Mouse (Mus musculus): ENCODE data around the gene Itpr1. TPM values are rescaled to one million over a fixed set of nuclear protein-coding genes. Genes with fewer than 3 reads are reported as not detected.

Gene Itpr1
- polyA plus RNA-seq, 1 experiment from 2014 or later, result 11.9 TPM

DNA sequence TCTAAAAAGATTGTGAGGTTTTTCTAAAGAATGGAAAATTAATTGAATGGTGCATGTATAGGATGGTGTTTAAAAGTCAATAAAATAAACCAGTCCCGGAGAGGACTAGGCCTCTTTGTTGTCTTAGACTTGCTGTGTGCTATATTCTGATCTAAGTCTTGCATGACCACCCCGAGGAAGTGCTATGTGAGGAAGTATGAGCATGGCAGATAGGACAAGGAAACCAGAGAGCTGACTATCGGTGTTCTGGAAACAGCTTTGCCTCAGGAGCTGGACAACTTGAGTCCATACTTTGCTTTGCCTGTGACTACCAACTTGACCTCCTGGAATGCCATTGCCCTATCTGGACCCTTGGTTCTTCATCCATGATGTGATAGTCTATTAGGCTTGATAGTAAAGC is 48.6 kb downstream of the Itpr1 start:
- ATAC-seq (ENCODE audit: insufficient number of reproducible peaks, insufficient read depth, low FRiP score, low TSS enrichment), result no peak
- 90% methylated on average over 3 of the region's 3 CpGs for whole genome bisulfite sequencing
- no peaks in the 10 kb centered on the region for H3K36me3 ChIP-seq

DNA sequence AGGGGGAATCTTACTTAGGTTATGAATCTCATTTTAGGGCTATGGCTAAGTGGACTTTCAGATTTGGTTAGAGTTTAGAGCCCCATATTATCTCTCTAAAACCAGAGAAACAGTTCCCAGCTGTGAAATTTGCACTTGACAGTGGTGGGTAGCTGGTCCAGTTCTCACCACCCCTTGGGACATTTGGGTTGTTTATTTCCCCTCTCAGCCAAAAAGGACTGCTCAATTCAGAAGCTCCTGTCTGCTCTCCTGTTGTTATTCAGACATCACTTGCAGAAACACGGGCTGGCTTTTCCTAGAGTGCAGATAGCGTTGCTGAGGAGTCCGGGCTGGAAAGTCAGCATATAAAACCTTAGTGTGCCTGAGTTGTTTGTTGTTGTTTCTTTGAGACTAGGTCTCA is 51.3 kb downstream of the Itpr1 start:
- ATAC-seq (ENCODE audit: insufficient number of reproducible peaks, insufficient read depth, low FRiP score, low TSS enrichment), result no peak
- Histone ChIP-seq H3K36me3 (no peaks in the 10 kb centered on the region), H3K27ac (no peak overlapping the region), H3K4me1 (0 out of 2 replicates have a peak, but pooled peaks cover 3% of the 10 kb centered on the region), H3K4me3 (no peak overlapping the region), H3K9ac (no peak overlapping the region), H3K9me3 (no peaks in the 10 kb centered on the region), H3K4me2 (replicated peaks) (no peak overlapping the region), H3K27me3 (no peaks in the 10 kb centered on the region)
- WGBS, result 80% methylated on average over 3 of the region's 3 CpGs

More for the DNA sequence above, 48.6 kb downstream of the Itpr1 start:
- Histone ChIP-seq H3K4me1 (peaks cover 3% of the 10 kb centered on the region; the same call in 1 of the 2 replicates), H3K9ac (no peak overlapping the region), H3K9me3 (no peaks in the 10 kb centered on the region), H3K4me3 (no peak overlapping the region), H3K27ac (no peak overlapping the region), H3K27me3 (no peaks in the 10 kb centered on the region), H3K4me2 (replicated peaks) (no peak overlapping the region)

DNA sequence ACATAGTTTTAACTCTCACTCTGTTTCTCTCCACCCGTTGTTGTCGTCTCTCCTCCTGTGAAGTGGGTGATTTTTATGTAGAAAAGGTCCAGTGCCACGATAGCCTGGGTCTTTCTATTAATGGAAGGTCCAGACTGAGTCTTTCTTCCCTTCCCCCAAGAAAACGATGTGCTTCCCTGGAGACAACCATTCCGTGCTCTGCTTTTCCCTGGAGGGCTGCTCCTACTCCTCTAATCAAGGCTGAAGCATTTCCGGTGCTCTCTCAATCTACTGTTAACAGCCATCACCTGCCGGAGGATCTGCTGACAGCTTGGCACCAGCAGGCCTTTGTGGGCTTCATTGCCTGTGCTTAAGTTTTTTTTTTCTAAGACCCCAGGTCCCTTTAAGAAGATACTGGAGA is 60.6 kb downstream of the Itpr1 start:
- H3K4me1 ChIP-seq, result no peaks in the 10 kb centered on the region
- 77% methylated on average over 7 of the region's 7 CpGs for WGBS
- H3K9me3 ChIP-seq, result no peaks in the 10 kb centered on the region
- no peak overlapping the region for H3K4me3 ChIP-seq
- H3K27ac ChIP-seq, result no peak overlapping the region
- no peak overlapping the region for H3K9ac ChIP-seq
- no peak for ATAC-seq (ENCODE audit: insufficient number of reproducible peaks, insufficient read depth, low FRiP score, low TSS enrichment)
- H3K27me3 ChIP-seq, result no peaks in the 10 kb centered on the region
- H3K36me3 ChIP-seq, result no peaks in the 10 kb centered on the region
- no peak overlapping the region for H3K4me2 ChIP-seq (replicated peaks)

DNA sequence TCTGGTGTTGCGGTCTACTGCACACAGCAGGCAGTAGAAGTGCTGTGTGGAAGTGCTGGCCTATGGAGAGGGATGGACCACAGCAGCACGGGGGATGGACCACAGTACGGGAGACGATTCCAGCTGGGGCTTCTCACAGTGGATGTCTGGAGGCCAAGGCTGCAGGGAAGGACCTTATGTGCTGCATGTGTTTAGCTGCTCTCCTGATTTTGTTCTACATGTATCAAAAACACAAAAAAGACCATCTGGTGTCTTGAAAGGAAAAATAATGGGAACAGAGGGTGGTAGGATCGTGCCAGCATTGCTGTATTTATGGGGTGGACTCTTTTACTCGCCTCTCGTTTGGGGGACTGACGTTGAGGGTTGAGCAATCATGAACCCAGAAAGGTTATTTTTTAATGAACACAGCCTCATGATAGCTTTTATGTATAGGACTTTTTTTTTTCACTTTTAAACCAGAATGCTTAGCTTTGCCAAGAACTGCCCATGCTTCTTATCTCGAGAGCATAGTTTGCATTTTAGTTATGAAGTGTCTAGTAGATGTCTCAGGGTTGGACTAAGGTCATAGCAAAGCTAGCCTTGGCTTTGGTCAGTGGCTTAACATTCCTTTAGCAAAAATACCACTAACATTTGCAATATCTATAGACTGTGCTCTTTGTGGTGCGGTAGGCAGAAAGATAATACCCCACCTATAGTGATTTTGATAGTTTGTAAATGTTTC is 61.6 kb downstream of the Itpr1 start:
- Histone ChIP-seq H3K9ac (no peak overlapping the region), H3K27ac (no peak overlapping the region), H3K4me2 (replicated peaks) (no peak overlapping the region), H3K27me3 (no peaks in the 10 kb centered on the region), H3K36me3 (no peaks in the 10 kb centered on the region), H3K4me3 (no peak overlapping the region), H3K4me1 (no peaks in the 10 kb centered on the region), H3K9me3 (no peaks in the 10 kb centered on the region)
- ATAC-seq (ENCODE audit: insufficient number of reproducible peaks, insufficient read depth, low FRiP score, low TSS enrichment), result no peak
- 83% methylated on average over 10 of the region's 10 CpGs for WGBS

DNA sequence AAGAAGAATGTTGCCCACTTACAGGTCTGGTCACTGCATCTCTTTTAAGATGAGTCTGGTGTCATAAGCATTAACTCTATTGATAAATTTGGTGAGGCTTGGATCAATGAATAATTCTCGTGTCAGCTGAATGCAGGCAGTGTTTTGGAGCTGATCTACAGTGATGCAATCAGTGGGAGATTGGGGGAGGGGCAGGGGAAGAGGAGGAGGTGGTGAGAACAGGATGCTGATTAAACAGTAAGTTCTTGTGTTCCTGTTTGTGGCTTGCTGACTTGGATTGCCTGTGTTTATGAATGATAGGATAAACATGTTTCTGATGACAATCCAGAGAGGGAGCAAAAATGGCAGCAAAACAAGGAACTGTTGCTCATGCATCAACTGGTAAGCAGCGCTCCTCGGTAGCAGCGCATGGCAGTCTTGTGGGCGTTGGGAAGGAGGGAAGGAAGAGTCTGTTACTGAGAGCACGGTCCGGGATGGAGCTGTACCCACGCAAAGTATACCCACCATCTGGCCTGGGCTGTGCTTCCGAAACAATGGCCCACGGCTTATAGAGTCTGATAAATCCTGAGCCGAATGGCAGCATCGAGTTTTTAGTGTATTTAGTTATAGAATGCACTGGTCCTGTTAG is 64.1 kb downstream of the Itpr1 start:
- Histone ChIP-seq H3K9ac (no peak overlapping the region), H3K27me3 (no peaks in the 10 kb centered on the region), H3K4me2 (replicated peaks) (no peak overlapping the region), H3K36me3 (no peaks in the 10 kb centered on the region), H3K4me3 (no peak overlapping the region), H3K4me1 (no peaks in the 10 kb centered on the region), H3K9me3 (no peaks in the 10 kb centered on the region), H3K27ac (no peak overlapping the region)
- WGBS, result 81% methylated on average over 12 of the region's 12 CpGs
- ATAC-seq (ENCODE audit: insufficient number of reproducible peaks, insufficient read depth, low FRiP score, low TSS enrichment), result no peak

DNA sequence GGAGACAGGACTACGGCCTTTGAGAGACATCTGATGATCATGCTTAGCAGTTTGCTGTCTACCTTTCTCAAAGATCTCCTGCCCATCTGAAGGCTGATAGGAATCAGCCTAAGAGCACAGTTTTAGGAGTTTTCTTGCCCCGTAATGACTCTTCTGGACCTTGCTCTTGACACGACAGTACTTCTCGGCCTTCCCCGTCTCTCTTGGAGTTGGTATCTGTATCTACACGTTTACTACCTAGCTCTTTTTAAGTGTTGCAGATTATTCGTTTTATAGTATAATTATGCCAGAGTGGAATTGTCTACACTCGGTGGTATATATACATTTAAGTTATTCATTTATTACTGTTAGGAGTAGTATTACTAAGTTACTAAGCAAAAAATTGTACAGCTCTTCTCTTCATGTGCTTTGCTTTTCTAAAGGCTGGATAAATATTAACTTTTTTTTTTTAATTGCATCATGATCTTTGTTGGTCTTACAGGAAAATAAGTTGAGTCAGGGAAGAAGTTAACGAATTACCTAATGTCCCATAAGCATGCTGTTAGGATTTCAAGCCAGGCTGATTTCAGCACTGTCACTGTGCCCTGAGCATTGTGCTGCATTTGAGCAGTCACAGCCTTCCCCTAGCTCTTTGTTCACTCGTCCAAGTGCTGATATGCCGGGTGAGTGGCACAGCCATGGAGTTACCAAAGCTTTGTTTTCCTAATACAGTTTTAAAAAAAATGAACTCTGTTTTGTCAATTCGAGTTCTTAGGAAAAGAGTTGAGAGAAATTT is 64.9 kb downstream of the Itpr1 start:
- Histone ChIP-seq H3K27me3 (no peaks in the 10 kb centered on the region), H3K36me3 (no peaks in the 10 kb centered on the region), H3K9me3 (no peaks in the 10 kb centered on the region), H3K27ac (no peak overlapping the region), H3K4me3 (no peak overlapping the region), H3K4me2 (replicated peaks) (no peak overlapping the region), H3K9ac (no peak overlapping the region), H3K4me1 (no peaks in the 10 kb centered on the region)
- no peak for ATAC-seq (ENCODE audit: insufficient number of reproducible peaks, insufficient read depth, low FRiP score, low TSS enrichment)
- 86% methylated on average over 12 of the region's 12 CpGs for WGBS

DNA sequence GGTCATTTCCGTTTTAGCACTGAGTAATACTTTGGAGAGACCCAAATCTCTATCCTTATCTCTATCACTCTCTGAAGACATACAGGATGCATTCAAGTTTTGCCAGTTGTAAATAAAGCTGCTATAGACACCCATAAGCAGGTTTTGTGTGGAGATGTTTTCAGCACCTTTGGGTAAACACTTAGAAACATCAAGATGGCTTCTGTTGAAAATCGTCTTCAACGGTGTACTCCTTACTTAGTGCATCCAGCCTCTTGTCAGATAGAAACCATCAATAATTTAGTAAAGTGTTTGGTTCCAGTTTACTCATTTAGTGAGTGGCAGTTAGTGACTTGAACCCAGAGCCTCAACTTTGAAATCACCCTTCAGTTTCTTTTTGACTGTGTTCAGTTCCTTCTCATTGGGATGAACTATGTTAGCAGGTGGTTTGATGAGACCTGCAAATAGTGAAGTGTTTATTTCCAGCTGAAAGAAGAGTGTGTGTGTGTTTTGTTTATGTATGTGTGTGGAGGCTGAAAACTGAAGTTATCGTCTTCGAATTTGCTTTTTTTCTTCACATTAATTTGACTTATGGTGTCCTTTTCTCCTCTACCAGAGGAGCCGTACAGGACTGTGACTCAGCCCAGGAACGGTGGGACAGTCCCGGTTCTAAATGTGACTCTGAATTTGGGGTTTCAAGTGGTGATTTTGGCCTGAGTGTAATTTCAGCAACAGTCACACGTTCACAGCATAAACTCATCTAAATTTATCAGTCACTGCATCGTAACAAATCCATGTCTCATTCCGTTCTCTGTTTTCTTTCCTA is 66.1 kb downstream of the Itpr1 start:
- Histone ChIP-seq H3K9ac (no peak overlapping the region), H3K27me3 (no peaks in the 10 kb centered on the region), H3K4me2 (replicated peaks) (no peak overlapping the region), H3K4me3 (no peak overlapping the region), H3K9me3 (no peaks in the 10 kb centered on the region), H3K4me1 (no peaks in the 10 kb centered on the region), H3K36me3 (no peaks in the 10 kb centered on the region), H3K27ac (no peak overlapping the region)
- WGBS, result 90% methylated on average over 11 of the region's 11 CpGs
- no peak for ATAC-seq (ENCODE audit: insufficient number of reproducible peaks, insufficient read depth, low FRiP score, low TSS enrichment)

DNA sequence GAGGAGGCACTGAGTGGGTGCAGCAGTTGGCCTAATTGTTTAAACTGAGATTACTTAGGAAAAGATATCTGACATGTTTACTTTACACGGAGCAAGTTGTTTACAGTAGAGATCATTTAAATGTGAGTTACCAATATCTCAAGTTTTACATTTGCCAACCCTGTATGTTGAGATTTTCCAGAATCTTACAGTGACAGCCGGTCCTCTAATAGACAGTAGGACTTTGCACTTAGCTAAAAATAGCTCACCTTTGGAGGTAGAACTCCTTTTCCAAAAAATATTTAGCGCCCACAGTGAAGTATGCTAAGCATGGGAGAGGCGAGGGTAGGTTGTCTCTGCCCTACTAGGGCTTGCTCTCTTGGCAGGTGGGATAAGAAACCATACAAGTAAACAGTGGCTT is 69.2 kb downstream of the Itpr1 start:
- Histone ChIP-seq H3K27ac (no peak overlapping the region), H3K36me3 (no peaks in the 10 kb centered on the region), H3K4me1 (no peaks in the 10 kb centered on the region), H3K4me3 (no peak overlapping the region), H3K9me3 (no peaks in the 10 kb centered on the region), H3K9ac (no peak overlapping the region), H3K4me2 (replicated peaks) (no peak overlapping the region), H3K27me3 (no peaks in the 10 kb centered on the region)
- ATAC-seq (ENCODE audit: insufficient number of reproducible peaks, insufficient read depth, low FRiP score, low TSS enrichment), result no peak
- 83% methylated on average over 4 of the region's 4 CpGs for WGBS

DNA sequence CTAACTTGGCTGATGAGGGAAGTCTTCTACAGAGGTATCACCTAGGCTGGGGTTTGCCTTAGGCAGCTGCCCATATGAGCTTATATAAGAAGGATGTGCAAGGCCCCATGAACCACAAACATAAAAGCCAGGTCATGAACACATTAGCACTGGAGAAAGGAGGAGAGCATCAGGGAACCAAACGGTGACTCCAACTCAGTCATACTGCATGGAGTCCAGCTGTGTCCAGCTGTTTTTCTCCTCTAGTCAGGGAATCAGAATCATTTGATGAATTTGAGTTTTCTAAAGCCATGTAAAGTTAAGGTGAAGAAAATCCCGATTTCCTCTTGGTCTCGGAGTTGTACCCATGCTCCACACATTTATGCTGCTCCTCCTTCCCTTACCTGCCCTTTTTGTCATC is 69.7 kb downstream of the Itpr1 start:
- no peaks in the 10 kb centered on the region for H3K27me3 ChIP-seq
- no peaks in the 10 kb centered on the region for H3K36me3 ChIP-seq
- H3K4me2 ChIP-seq (replicated peaks), result no peak overlapping the region
- 86% methylated on average over 3 of the region's 3 CpGs for WGBS
- ATAC-seq (ENCODE audit: insufficient number of reproducible peaks, insufficient read depth, low FRiP score, low TSS enrichment), result no peak
- H3K4me1 ChIP-seq, result no peaks in the 10 kb centered on the region
- H3K4me3 ChIP-seq, result no peak overlapping the region
- no peak overlapping the region for H3K27ac ChIP-seq
- H3K9me3 ChIP-seq, result no peaks in the 10 kb centered on the region
- no peak overlapping the region for H3K9ac ChIP-seq

DNA sequence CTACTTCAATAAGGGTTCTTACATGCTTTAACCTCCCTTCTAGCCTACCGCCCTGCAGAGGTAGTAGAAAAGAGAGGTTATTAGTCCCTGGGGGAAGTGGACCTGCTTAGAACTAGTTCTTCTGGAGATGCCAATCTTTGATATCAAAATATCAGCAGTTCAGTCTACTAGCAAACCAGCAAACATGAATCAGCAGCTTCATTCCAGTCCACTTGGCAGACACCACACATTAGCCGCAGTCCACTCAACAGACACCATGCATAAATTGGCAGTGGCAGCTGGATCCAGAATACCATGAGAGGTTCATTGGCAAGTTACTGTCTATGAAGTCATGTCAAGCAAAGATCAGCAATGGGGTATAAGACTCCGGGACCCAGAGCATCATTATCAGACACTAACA is 71.8 kb downstream of the Itpr1 start:
- H3K4me1 ChIP-seq, result no peaks in the 10 kb centered on the region
- no peak overlapping the region for H3K4me2 ChIP-seq (replicated peaks)
- no peaks in the 10 kb centered on the region for H3K27me3 ChIP-seq
- 89% methylated on average over 3 of the region's 3 CpGs for WGBS
- ATAC-seq (ENCODE audit: insufficient number of reproducible peaks, insufficient read depth, low FRiP score, low TSS enrichment), result no peak
- H3K9ac ChIP-seq, result no peak overlapping the region
- no peaks in the 10 kb centered on the region for H3K9me3 ChIP-seq
- H3K4me3 ChIP-seq, result no peak overlapping the region
- no peaks in the 10 kb centered on the region for H3K36me3 ChIP-seq
- H3K27ac ChIP-seq, result no peak overlapping the region

DNA sequence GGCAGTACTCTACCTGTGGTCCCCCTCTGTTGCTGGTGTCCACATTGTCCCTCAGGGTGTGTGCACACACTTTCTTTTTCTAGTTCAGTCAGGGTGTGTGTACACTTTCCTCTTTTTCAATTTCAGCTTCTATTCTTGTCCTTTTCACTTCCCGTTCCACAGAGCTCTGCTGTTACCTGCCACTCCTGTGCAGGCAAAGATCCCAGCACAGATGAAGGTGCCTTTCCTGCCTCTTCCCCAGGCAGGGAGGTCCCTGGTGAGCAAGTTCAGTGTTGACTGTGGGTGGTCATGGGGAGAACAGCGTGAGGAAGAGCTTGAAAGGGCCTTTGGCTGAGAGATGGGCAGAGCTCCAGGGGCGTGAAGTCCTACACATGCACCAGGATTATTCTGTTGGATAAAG is 76.1 kb downstream of the Itpr1 start:
- WGBS, result 79% methylated on average over 3 of the region's 3 CpGs
- Histone ChIP-seq H3K36me3 (no peaks in the 10 kb centered on the region), H3K4me3 (no peak overlapping the region), H3K4me2 (replicated peaks) (no peak overlapping the region), H3K9ac (no peak overlapping the region), H3K9me3 (no peaks in the 10 kb centered on the region), H3K4me1 (no peaks in the 10 kb centered on the region), H3K27ac (no peak overlapping the region), H3K27me3 (no peaks in the 10 kb centered on the region)
- no peak for ATAC-seq (ENCODE audit: insufficient number of reproducible peaks, insufficient read depth, low FRiP score, low TSS enrichment)
